Mouse (Mus musculus) limb, embryonic 10.5 days (tissue): ENCODE results near the gene Cdh23. TPM values are rescaled to one million over a fixed set of nuclear protein-coding genes. Genes with fewer than 3 reads are reported as not detected.

ENCODE experiments used
- DNase-seq: peaks from one replicate; pipeline ENCODE4 v3.0.0-alpha.2; 2017; ENCODE audit warnings: low spot score
- H3K27ac ChIP-seq: fragments of 300-500 bp; sonication (generic); 2 replicates; pipeline ENCODE4 v1.5.1; 2016; ENCODE audit warnings: mild to moderate bottlenecking
- H3K27me3 ChIP-seq: fragments of 300-500 bp; sonication (generic); 2 replicates; pipeline ENCODE4 v1.6.1; 2016; ENCODE audit warnings: low read depth, mild to moderate bottlenecking; ENCODE audit not compliant: poor library complexity, severe bottlenecking
- H3K36me3 ChIP-seq: fragments of 300-500 bp; sonication (generic); 2 replicates; pipeline ENCODE4 v1.6.1; 2016; ENCODE audit warnings: mild to moderate bottlenecking, moderate library complexity
- H3K4me1 ChIP-seq: fragments of 300-500 bp; sonication (generic); 2 replicates; pipeline ENCODE4 v1.6.1; 2016
- H3K4me3 ChIP-seq: fragments of 300-500 bp; sonication (generic); 2 replicates; pipeline ENCODE4 v1.5.1; 2016; ENCODE audit warnings: mild to moderate bottlenecking, moderate library complexity
- H3K9me3 ChIP-seq: fragments of 300-500 bp; sonication (generic); replicated peaks from 2 replicates; pipeline ENCODE4 v1.6.1; 2016; ENCODE audit warnings: mild to moderate bottlenecking
- WGBS: fragments of 180-500 bp; shearing (Covaris S2); methylation state at CpG from one replicate; pipeline ENCODE4 v1.1.7; 2016; 5-methylcytosine and 5-hydroxymethylcytosine counted together
- polyA plus RNA-seq: library from polyadenylated mRNA; unstranded; fragments of >200 nt; fragmentation: Nextera tagmentation; extraction: Ambion mirVana; gene quantifications from 2 replicates; pipeline ENCODE4 v1.2.1, GENCODE M21; 2016

The Cdh23 gene
- polyA plus RNA-seq, 1 experiment from 2014 or later: 0.36 TPM

DNA sequence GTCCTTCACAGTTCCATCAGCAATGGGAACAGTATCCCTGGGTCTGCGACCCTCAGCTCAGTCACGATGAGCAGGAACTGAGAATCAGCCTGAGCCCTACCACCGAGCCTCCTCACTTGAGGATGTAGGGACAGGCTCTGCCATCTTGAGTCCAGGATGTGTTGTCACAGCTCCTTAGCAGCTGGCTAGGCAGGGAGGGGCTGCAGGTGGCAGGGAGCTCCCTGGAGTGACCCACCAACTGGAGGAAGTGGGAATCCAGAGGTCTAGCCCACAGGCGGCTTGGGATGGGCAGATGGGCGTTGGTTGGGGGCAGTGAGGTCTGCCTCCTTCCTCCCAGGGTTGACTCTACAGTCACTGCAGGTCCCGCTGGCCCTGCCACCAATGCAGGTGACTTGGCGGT is 432.9 kb downstream of the Cdh23 start:
- no peaks in the 10 kb centered on the region for H3K36me3 ChIP-seq
- no peak for DNase-seq
- H3K9me3 ChIP-seq: no peaks in the 10 kb centered on the region; the same call in 1 of the 2 replicates
- H3K4me3 ChIP-seq: no peak overlapping the region
- H3K4me1 ChIP-seq: 0 out of 2 replicates have a peak, but pooled peaks cover 2% of the 10 kb centered on the region
- WGBS: 75% methylated on average over 7 of the region's 7 CpGs
- H3K27ac ChIP-seq: peak overlapping the region; percentile 2; the same call in 1 of the 2 replicates
- no peaks in the 10 kb centered on the region for H3K27me3 ChIP-seq

DNA sequence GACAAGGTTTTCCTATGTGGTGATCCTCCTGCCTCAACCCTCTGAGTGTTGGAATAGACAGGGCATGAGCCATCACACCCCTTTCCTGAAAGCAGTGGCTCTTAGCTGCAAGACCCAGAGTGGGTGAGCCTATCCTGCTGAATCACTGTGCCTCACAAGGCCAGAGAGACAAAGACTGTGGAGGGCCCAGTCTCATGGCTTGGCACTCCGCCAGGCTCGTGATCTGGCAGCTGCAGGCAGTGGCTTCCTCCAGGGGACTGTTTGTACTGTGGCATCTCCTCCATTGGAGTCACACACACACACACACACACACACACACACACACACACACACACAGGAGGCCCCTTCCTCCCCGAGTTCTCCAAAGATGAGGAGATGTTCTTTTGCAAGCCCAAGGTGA is 433.9 kb downstream of the Cdh23 start:
- Histone ChIP-seq H3K27me3 (no peaks in the 10 kb centered on the region), H3K4me3 (no peak overlapping the region), H3K36me3 (no peaks in the 10 kb centered on the region), H3K9me3 (no peaks in the 10 kb centered on the region; the same call in 1 of the 2 replicates), H3K4me1 (0 out of 2 replicates have a peak, but pooled peaks cover 2% of the 10 kb centered on the region), H3K27ac (no peak overlapping the region)
- WGBS: 79% methylated on average over 3 of the region's 3 CpGs
- no peak for DNase-seq

DNA sequence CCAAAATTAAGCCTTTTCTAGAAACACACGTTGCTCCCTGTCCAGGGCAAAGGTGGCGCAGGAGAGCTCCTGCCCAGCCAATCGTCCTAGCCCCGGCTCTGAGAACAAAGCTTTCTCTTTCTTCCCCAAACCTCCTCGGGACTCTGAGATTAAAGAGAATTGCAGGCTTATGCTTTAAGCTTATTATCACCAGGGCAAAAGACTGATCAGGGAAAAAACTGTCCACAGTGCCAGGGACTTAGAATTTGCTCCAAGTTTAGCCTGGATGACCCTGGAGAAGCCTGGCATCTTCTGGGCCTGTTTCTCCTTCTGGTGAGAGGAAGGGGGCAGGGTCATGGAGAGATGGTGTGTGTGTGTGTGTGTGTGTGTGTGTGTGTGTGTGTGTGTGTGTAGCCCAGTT is 434.8 kb downstream of the Cdh23 start:
- no peaks in the 10 kb centered on the region; the same call in 1 of the 2 replicates for H3K9me3 ChIP-seq
- H3K27ac ChIP-seq: peak overlapping the region; percentile 46; the same call in 1 of the 2 replicates
- DNase-seq: no peak
- H3K4me1 ChIP-seq: peaks cover 2% of the 10 kb centered on the region; the same call in 1 of the 2 replicates
- no peaks in the 10 kb centered on the region for H3K36me3 ChIP-seq
- no peak overlapping the region for H3K4me3 ChIP-seq
- 39% methylated on average over 5 of the region's 5 CpGs for WGBS
- H3K27me3 ChIP-seq: no peaks in the 10 kb centered on the region

DNA sequence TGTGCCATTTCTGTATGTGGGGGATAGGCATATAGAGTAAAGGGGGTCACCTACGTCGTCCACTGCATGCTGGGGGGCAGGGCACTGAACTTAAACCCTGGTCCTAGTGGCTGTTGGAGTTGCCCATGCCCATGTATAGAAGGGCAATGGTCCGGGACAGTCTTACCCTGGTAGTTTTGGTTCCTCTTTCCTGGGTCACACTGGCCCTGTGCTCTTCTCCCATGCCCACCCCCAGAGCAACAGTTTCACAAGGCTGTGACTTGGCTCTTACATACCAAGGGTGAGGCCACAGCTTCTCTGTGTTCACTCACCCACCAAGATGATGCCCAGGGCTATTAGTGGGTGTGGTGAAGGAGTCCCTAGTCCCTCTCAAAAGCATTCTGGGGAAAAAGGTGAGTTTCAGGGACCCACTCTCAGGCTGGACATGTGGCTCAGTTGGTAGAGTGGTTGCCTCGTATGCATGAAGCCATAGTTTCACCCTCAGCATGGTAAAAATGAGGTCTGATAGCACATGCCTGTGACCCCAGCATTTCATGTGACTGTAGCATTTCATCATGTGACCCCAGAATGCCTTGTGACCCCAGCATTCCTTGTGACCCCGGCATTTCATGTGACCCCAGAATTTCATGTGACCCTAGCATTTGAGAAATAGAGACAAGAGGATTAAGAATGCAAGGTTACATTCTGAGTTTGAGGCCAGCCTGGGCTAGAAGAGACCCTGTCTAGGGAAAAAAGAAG is 435.6 kb downstream of the Cdh23 start:
- Histone ChIP-seq H3K4me3 (no peak overlapping the region), H3K9me3 (no peaks in the 10 kb centered on the region; the same call in 1 of the 2 replicates), H3K4me1 (peaks cover 2% of the 10 kb centered on the region; the same call in 1 of the 2 replicates), H3K36me3 (no peaks in the 10 kb centered on the region), H3K27ac (no peak overlapping the region), H3K27me3 (no peaks in the 10 kb centered on the region)
- WGBS: 89% methylated on average over 5 of the region's 5 CpGs
- no peak for DNase-seq

DNA sequence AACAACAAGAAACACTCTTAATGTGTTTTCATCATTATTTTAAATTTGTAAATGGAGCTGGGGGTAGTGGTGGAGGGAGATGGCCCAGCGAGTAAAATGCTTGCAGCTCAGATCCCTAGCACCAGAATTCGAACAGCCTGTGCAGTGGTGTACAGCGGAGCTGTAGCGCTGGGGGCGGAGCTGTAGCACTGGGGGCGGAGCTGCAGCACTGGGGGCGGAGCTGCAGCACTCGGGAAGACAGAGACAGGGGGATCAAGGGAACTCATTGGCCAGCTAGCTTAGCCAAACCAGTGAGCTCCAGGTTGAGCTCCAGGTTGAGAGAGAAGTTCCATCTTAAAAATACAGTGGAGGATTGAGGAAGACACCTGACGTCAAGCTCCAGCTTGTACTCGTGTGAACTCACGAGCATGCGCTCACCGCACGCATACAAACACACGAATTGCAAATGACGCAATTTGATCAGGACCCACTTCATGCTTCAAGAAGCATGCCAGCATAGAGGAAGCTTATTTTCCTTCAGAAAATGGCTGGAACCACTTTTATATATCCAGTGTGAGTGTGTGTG is 438.9 kb downstream of the Cdh23 start:
- Histone ChIP-seq H3K36me3 (no peaks in the 10 kb centered on the region), H3K27me3 (no peaks in the 10 kb centered on the region), H3K4me1 (peaks cover 1% of the 10 kb centered on the region; the same call in 1 of the 2 replicates), H3K27ac (no peak overlapping the region), H3K4me3 (no peak overlapping the region), H3K9me3 (no peaks in the 10 kb centered on the region; the same call in 1 of the 2 replicates)
- 61% methylated on average over 16 of the region's 16 CpGs for WGBS
- no peak for DNase-seq

DNA sequence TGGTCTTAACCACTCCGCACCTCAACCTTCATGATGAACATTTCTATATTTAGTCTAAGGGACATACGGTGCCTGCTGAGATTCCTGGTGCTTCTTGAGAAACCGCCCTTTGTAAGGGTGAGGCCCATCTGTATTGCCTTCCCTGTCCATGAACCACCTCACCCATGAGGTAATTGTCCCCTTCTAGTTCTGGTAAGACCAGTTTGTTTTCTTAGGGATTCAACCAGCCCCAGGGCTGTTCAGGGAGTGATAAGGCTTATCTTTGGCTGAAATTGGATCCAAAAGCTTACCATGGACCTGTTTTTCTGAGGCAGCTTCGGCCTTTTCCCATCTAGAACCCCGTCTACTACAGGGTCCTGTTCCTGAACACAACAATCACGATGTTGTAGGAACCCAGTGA is 440.2 kb downstream of the Cdh23 start:
- no peak for DNase-seq
- Histone ChIP-seq H3K27ac (no peak overlapping the region), H3K27me3 (no peaks in the 10 kb centered on the region), H3K36me3 (no peaks in the 10 kb centered on the region), H3K4me3 (no peak overlapping the region), H3K9me3 (no peaks in the 10 kb centered on the region; the same call in 1 of the 2 replicates), H3K4me1 (no peaks in the 10 kb centered on the region; the same call in 1 of the 2 replicates)
- 86% methylated on average over 6 of the region's 6 CpGs for WGBS

Other genes with a start within 250 kb of the Cdh23 start
- gene Slc29a3, start 56.3 kb upstream of the Cdh23 start, polyA plus RNA-seq: 7.0 and 8.0 TPM in 2 replicates
- gene Unc5b, start 135.1 kb upstream of the Cdh23 start, polyA plus RNA-seq: 10.2 and 11.8 TPM in 2 replicates